Mouse (Mus musculus) G1E (cell line): Measurements from ENCODE around the gene Nacc2.

Experiments
- CTCF ChIP-seq: IDR thresholded peaks from 2 replicates; pipeline ENCODE4 v1.5.1; 2012; ENCODE audit warnings: low read depth, low read length, inconsistent platforms, mixed read lengths
- GATA1 ChIP-seq: IDR thresholded peaks from 2 replicates; pipeline ENCODE4 v1.6.1; 2012; ENCODE audit warnings: borderline replicate concordance, low read length, inconsistent platforms, mixed read lengths
- GATA2 ChIP-seq: IDR thresholded peaks from 2 replicates; pipeline ENCODE4 v1.6.1; 2012; ENCODE audit warnings: low read depth, low read length, inconsistent platforms, borderline replicate concordance
- POLR2AphosphoS5 ChIP-seq: IDR thresholded peaks from 2 replicates; pipeline ENCODE4 v1.6.1; 2012; ENCODE audit warnings: low read depth, low read length, inconsistent platforms; ENCODE audit not compliant: insufficient replicate concordance
- TAL1 ChIP-seq: conservative IDR thresholded peaks from 2 replicates; pipeline ENCODE4 v1.6.1; 2012; ENCODE audit warnings: low read depth, low read length, inconsistent platforms, mixed read lengths

DNA sequence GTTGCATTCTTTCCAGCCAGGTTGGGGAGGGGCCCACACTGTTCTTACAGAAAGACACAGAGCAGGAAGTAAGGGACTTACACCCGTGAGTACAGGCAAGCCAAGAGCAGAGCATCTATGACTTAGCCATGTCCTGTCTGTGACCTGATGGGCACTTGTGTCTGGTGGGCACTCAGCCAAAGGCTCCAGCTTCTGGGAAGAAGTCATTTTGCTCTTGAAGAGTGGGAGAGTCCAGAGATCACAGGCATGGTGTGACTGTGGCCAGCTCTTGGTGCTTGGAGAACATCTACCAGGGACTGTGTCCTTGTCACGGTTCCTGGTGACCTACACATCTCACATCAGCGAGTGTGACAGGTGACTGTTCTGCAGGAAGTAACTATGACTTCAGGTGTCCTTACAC is 32.7 kb upstream of the Nacc2 start:
- TF ChIP-seq GATA1 (no peak), CTCF (no peak), POLR2AphosphoS5 (no peak), TAL1 (no peak), GATA2 (no peak)
